Mouse (Mus musculus): Measurements from ENCODE around the gene Actc1. TPM values are rescaled to one million over a fixed set of nuclear protein-coding genes. Genes with fewer than 3 reads are reported as not detected.

Gene Actc1
- polyA plus RNA-seq, 2 experiments = 1.4 to 1.6 TPM

- ATAC-seq (ENCODE audit: insufficient read depth) = no peak
- Histone ChIP-seq H3K9me3 (ENCODE audit: control insufficient read depth, low read length) (no peaks in the 10 kb centered on the region), H3K36me3 (replicated peaks; ENCODE audit: control insufficient read depth, insufficient read depth, low read depth) (no peaks in the 10 kb centered on the region), H3K4me2 (ENCODE audit: low read depth) (no peak overlapping the region), H3K4me1 (replicated peaks; ENCODE audit: control insufficient read depth in 2 of 2, insufficient read depth in 2 of 2, low read length in 1 of 2) (no peaks in the 10 kb centered on the region), H3K4me3 (ENCODE audit: insufficient read depth in 1 of 2, low read depth in 2 of 2, low read length in 2 of 2) (no peak overlapping the region), H3K27me3 (ENCODE audit: control insufficient read depth, insufficient read depth, low read length) (no peaks in the 10 kb centered on the region), H3K27ac (no peak overlapping the region), H3K9ac (replicated peaks) (no peak overlapping the region)
- 52% methylated on average over 6 of the region's 6 CpGs for WGBS (ENCODE audit: insufficient replicate concordance)
- no peak for DNase-seq (ENCODE audit: low read depth in 3 of 3, low spot score in 3 of 3)
- TF ChIP-seq EP300 (IDR thresholded peaks at IDR 0.05; ENCODE audit: low read depth) = no peak
Measured at GRCm38 (mm10) chr2:114060071-114060591, 6.8 kb upstream of the Actc1 start.

- no peaks in the 10 kb centered on the region for H3K27me3 ChIP-seq (ENCODE audit: control insufficient read depth, insufficient read depth, low read length)
- no peak overlapping the region for H3K4me2 ChIP-seq (ENCODE audit: low read depth)
- H3K4me3 ChIP-seq (ENCODE audit: insufficient read depth in 1 of 2, low read depth in 2 of 2, low read length in 2 of 2) = no peak overlapping the region
- H3K27ac ChIP-seq = no peak overlapping the region
- H3K36me3 ChIP-seq (replicated peaks; ENCODE audit: control insufficient read depth, insufficient read depth, low read depth) = no peaks in the 10 kb centered on the region
- no peaks in the 10 kb centered on the region for H3K4me1 ChIP-seq (replicated peaks; ENCODE audit: control insufficient read depth in 2 of 2, insufficient read depth in 2 of 2, low read length in 1 of 2)
- 27% methylated on average over 1 of the region's 1 CpGs for WGBS (ENCODE audit: insufficient replicate concordance)
- no peak overlapping the region for H3K9ac ChIP-seq (replicated peaks)
- TF ChIP-seq CTCF (IDR thresholded peaks at IDR 0.05; ENCODE audit: low read depth) = no peak
- no peak for TF ChIP-seq EP300 (IDR thresholded peaks at IDR 0.05; ENCODE audit: low read depth)
- DNase-seq (ENCODE audit: low read depth in 3 of 3, low spot score in 3 of 3) (no peak), ATAC-seq (ENCODE audit: insufficient read depth) (no peak)
- H3K9me3 ChIP-seq (ENCODE audit: control insufficient read depth, low read length) = no peaks in the 10 kb centered on the region
Measured at GRCm38 (mm10) chr2:114059608-114060007, 6.3 kb upstream of the Actc1 start.

GRCm38 (mm10) chr2:114058226-114058796, 5.0 kb upstream of the Actc1 start:
- DNase-seq (ENCODE audit: low read depth in 3 of 3, low spot score in 3 of 3) (no peak), ATAC-seq (ENCODE audit: insufficient read depth) (no peak)
- Histone ChIP-seq H3K4me2 (ENCODE audit: low read depth) (no peak overlapping the region), H3K4me3 (ENCODE audit: insufficient read depth in 1 of 2, low read depth in 2 of 2, low read length in 2 of 2) (no peak overlapping the region), H3K9me3 (ENCODE audit: control insufficient read depth, low read length) (no peaks in the 10 kb centered on the region), H3K9ac (replicated peaks) (no peak overlapping the region), H3K36me3 (replicated peaks; ENCODE audit: control insufficient read depth, insufficient read depth, low read depth) (no peaks in the 10 kb centered on the region), H3K4me1 (replicated peaks; ENCODE audit: control insufficient read depth in 2 of 2, insufficient read depth in 2 of 2, low read length in 1 of 2) (no peaks in the 10 kb centered on the region), H3K27ac (no peak overlapping the region), H3K27me3 (ENCODE audit: control insufficient read depth, insufficient read depth, low read length) (no peaks in the 10 kb centered on the region)
- TF ChIP-seq CTCF (IDR thresholded peaks at IDR 0.05; ENCODE audit: low read depth) (no peak), EP300 (IDR thresholded peaks at IDR 0.05; ENCODE audit: low read depth) (no peak)
- WGBS (ENCODE audit: insufficient replicate concordance) = 83% methylated on average over 10 of the region's 10 CpGs

GRCm38 (mm10) chr2:114057303-114057853, 4.0 kb upstream of the Actc1 start:
- DNase-seq (ENCODE audit: low read depth in 3 of 3, low spot score in 3 of 3) = no peak

GRCm38 (mm10) chr2:114054129-114054528, 781 bp upstream of the Actc1 start:
- no peak for ATAC-seq (ENCODE audit: insufficient read depth)
- H3K36me3 ChIP-seq (replicated peaks; ENCODE audit: control insufficient read depth, insufficient read depth, low read depth) = no peaks in the 10 kb centered on the region

More at GRCm38 (mm10) chr2:114057303-114057853, 4.0 kb upstream of the Actc1 start:
- ATAC-seq (ENCODE audit: insufficient read depth) = no peak
- H3K9ac ChIP-seq (replicated peaks) = no peak overlapping the region
- H3K27ac ChIP-seq = no peak overlapping the region
- 24% methylated on average over 10 of the region's 10 CpGs for WGBS (ENCODE audit: insufficient replicate concordance)
- H3K4me3 ChIP-seq (ENCODE audit: insufficient read depth in 1 of 2, low read depth in 2 of 2, low read length in 2 of 2) = no peak overlapping the region
- H3K4me1 ChIP-seq (replicated peaks; ENCODE audit: control insufficient read depth in 2 of 2, insufficient read depth in 2 of 2, low read length in 1 of 2) = no peaks in the 10 kb centered on the region
- no peak overlapping the region for H3K4me2 ChIP-seq (ENCODE audit: low read depth)
- TF ChIP-seq CTCF (IDR thresholded peaks at IDR 0.05; ENCODE audit: low read depth) (no peak), EP300 (IDR thresholded peaks at IDR 0.05; ENCODE audit: low read depth) (no peak)
- H3K27me3 ChIP-seq (ENCODE audit: control insufficient read depth, insufficient read depth, low read length) = no peaks in the 10 kb centered on the region
- no peaks in the 10 kb centered on the region for H3K9me3 ChIP-seq (ENCODE audit: control insufficient read depth, low read length)
- H3K36me3 ChIP-seq (replicated peaks; ENCODE audit: control insufficient read depth, insufficient read depth, low read depth) = no peaks in the 10 kb centered on the region

More at GRCm38 (mm10) chr2:114054129-114054528, 781 bp upstream of the Actc1 start:
- Histone ChIP-seq H3K9ac (replicated peaks) (no peak overlapping the region), H3K27ac (no peak overlapping the region), H3K9me3 (ENCODE audit: control insufficient read depth, low read length) (no peaks in the 10 kb centered on the region), H3K27me3 (ENCODE audit: control insufficient read depth, insufficient read depth, low read length) (no peaks in the 10 kb centered on the region), H3K4me3 (ENCODE audit: insufficient read depth in 1 of 2, low read depth in 2 of 2, low read length in 2 of 2) (no peak overlapping the region), H3K4me1 (replicated peaks; ENCODE audit: control insufficient read depth in 2 of 2, insufficient read depth in 2 of 2, low read length in 1 of 2) (no peaks in the 10 kb centered on the region), H3K4me2 (ENCODE audit: low read depth) (no peak overlapping the region)
- TF ChIP-seq EP300 (IDR thresholded peaks at IDR 0.05; ENCODE audit: low read depth) (no peak), CTCF (IDR thresholded peaks at IDR 0.05; ENCODE audit: low read depth) (no peak)
- WGBS (ENCODE audit: insufficient replicate concordance) = 65% methylated on average over 4 of the region's 4 CpGs
- DNase-seq (ENCODE audit: low read depth in 3 of 3, low spot score in 3 of 3) = no peak

Data from liver, embryonic 14.5 days (tissue).